Mouse (Mus musculus) stomach, embryonic 15.5 days (tissue): Measurements from ENCODE around the gene Plcb1. TPM values are rescaled to one million over a fixed set of nuclear protein-coding genes. Genes with fewer than 3 reads are reported as not detected.
A peak's percentile ranks its signal among the peaks of the same experiment; 100 is the strongest.

Source experiments
- ATAC-seq: fragments of 200-750 bp; cut with Nextera tagmentation; 2 replicates; pipeline ENCODE4 v1.8.0; 2017; ENCODE audit warnings: low read depth, moderate number of reproducible peaks, moderate TSS enrichment; ENCODE audit not compliant: insufficient read depth, low FRiP score
- H3K27ac ChIP-seq: fragments of 300-500 bp; sonication (generic); 2 replicates; pipeline ENCODE4 v1.5.1; 2015; ENCODE audit warnings: mild to moderate bottlenecking, inconsistent platforms
- H3K27me3 ChIP-seq: fragments of 300-500 bp; sonication (generic); replicated peaks from 2 replicates; pipeline ENCODE4 v1.6.1; 2015; ENCODE audit warnings: inconsistent platforms
- H3K36me3 ChIP-seq: fragments of 300-500 bp; sonication (generic); 2 replicates; pipeline ENCODE4 v1.6.1; 2015; ENCODE audit warnings: inconsistent platforms
- H3K4me1 ChIP-seq: fragments of 300-500 bp; sonication (generic); 2 replicates; pipeline ENCODE4 v1.6.1; 2015; ENCODE audit warnings: inconsistent platforms
- H3K4me2 ChIP-seq: fragments of 300-500 bp; sonication (generic); 2 replicates; pipeline ENCODE4 v1.6.1; 2015; ENCODE audit warnings: mild to moderate bottlenecking, inconsistent platforms
- H3K4me3 ChIP-seq: fragments of 300-500 bp; sonication (generic); replicated peaks from 2 replicates; pipeline ENCODE4 v1.5.1; 2015; ENCODE audit warnings: inconsistent platforms
- H3K9ac ChIP-seq: fragments of 300-500 bp; sonication (generic); 2 replicates; pipeline ENCODE4 v1.6.1; 2015; ENCODE audit warnings: inconsistent platforms
- H3K9me3 ChIP-seq: fragments of 300-500 bp; sonication (generic); 2 replicates; pipeline ENCODE4 v1.6.1; 2016; ENCODE audit warnings: inconsistent platforms
- WGBS: fragments of 180-500 bp; shearing (Covaris S2); methylation state at CpG from one replicate; pipeline ENCODE4 v1.1.7; 2015; 5-methylcytosine and 5-hydroxymethylcytosine counted together
- polyA plus RNA-seq: library from polyadenylated mRNA; unstranded; fragments of >200 nt; fragmentation: Nextera tagmentation; extraction: Ambion mirVana; gene quantifications from 2 replicates; pipeline ENCODE4 v1.2.1, GENCODE M21; 2015

Plcb1 gene
- polyA plus RNA-seq, 1 experiment from 2014 or later = 16.4 TPM

DNA sequence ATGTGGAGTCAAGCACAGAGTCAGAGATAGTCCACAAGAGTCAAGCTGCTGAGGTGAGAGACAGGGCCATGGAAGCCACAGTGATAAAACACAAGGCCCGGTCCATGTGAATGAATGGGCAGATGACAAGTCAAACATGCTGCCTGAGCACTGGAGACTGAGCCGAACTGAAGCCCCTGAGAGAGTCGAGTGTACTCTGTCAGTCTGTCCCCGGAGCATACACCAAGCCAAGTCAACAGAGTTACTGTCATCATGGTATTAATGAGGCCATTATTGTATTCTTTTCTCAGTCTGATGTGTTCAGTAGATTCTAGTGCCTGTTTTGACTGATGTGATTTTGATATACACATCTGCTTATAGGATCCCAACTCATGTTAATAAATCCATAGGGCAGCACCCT lies 521.9 kb downstream of the Plcb1 start:
- Histone ChIP-seq H3K27me3 (no peaks in the 10 kb centered on the region), H3K27ac (no peak overlapping the region), H3K36me3 (no peaks in the 10 kb centered on the region), H3K9ac (no peak overlapping the region), H3K4me2 (no peak overlapping the region), H3K9me3 (no peaks in the 10 kb centered on the region), H3K4me1 (no peaks in the 10 kb centered on the region), H3K4me3 (no peak overlapping the region)
- ATAC-seq = no peak
- 84% methylated on average over 4 of the region's 4 CpGs for WGBS

DNA sequence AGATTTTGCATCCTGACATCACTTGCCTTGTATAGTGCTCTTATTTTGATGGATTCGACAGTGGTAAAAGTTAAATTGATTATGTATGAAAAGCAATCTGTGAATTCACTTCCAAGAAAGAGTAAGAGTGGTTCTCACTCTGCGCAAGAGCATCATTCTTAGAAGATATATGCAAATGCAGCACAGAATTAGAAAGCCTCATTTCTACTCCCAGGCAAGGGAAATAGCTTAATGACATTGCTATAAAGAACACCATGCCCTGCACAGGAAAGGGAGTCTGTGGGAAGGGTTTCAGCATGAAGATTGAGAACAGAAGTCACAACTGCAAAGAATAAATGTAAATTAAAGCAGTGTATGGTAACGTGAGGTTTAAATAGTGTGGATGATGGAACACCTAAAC lies 530.1 kb downstream of the Plcb1 start:
- Histone ChIP-seq H3K4me2 (no peak overlapping the region), H3K27me3 (no peaks in the 10 kb centered on the region), H3K4me3 (no peak overlapping the region), H3K27ac (no peak overlapping the region), H3K4me1 (no peaks in the 10 kb centered on the region), H3K9ac (no peak overlapping the region), H3K36me3 (no peaks in the 10 kb centered on the region), H3K9me3 (no peaks in the 10 kb centered on the region)
- ATAC-seq = no peak
- 89% methylated on average over 3 of the region's 3 CpGs for WGBS

DNA sequence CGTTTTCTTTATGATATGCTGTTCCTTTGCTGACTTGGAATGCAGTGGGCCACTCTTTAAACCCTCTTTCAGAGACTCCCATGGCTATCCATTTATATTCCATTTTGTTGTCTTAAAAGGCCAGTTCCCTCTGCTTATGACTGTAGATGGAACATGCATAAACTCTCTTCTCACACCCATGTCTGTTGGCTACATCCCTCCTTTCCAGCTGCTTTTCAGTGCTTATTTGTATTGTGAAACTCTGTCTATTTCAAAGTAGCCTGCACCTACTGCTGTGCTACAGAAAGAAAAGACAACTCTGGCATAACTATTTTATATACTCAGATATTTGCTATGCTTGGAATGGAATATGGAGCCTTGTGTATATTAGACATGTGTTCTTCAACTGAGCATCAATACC lies 532.3 kb downstream of the Plcb1 start:
- Histone ChIP-seq H3K9ac (no peak overlapping the region), H3K4me2 (no peak overlapping the region), H3K27me3 (no peaks in the 10 kb centered on the region), H3K36me3 (no peaks in the 10 kb centered on the region), H3K27ac (no peak overlapping the region), H3K9me3 (no peaks in the 10 kb centered on the region), H3K4me3 (no peak overlapping the region), H3K4me1 (no peaks in the 10 kb centered on the region)
- ATAC-seq = no peak
- 68% methylated on average over 1 of the region's 1 CpGs for WGBS

DNA sequence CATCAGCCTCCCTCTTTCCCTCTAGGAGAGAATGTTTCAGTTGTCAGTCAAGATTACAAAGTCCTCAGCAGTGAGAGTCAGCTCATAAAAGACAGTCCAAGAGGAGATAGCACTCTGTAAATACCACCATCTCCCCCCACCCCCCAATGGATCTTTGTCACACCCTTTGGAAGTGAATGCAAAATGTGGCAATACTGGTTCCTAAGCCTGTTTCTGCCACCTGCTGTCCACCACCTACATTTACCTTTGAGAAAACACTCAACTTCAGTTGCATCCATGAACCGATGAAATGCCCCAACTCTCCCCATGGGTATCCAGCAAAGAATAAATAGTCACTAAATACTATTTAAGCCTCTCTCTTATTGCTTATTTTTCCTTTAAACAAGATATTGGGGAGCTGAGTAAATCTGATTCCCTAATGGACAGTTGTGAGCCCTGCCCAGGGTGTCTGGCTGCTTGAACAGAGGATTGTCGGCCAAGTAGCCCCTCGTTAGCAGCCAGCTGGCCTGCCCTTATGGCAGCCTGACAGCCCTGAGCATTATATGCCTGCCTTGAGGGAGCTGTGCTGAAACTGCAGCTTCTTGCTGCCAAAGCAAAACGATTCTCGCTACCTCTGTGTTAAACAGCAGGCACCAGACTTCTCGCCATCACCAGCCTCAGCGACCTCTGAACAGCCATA lies 537.5 kb downstream of the Plcb1 start:
- Histone ChIP-seq H3K9me3 (no peaks in the 10 kb centered on the region), H3K36me3 (no peaks in the 10 kb centered on the region), H3K4me1 (no peaks in the 10 kb centered on the region), H3K27ac (no peak overlapping the region), H3K27me3 (no peaks in the 10 kb centered on the region), H3K4me2 (0 out of 2 replicates have a peak overlapping the region, but pooled peaks have one; percentile 17), H3K9ac (no peak overlapping the region), H3K4me3 (no peak overlapping the region)
- 84% methylated on average over 7 of the region's 7 CpGs for WGBS
- ATAC-seq = peak; percentile 22; the same call in 1 of the 2 replicates

DNA sequence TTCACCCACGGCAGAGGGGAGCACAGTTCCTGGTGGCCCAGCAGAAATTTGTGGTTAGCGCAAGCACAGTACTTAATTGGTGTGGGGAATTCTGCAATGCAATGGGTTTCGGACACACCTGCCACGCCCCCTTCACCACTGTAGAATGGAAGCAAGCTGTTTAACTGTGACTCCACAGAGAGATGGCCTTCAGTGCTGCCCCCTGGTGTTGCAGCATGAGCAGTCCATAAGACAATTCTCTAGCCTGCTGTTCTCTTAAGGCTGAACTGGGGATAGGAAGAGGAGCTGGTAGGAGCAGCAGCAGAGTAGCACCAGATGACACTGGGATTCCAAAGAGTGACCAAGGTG lies 538.1 kb downstream of the Plcb1 start:
- H3K9me3 ChIP-seq = no peaks in the 10 kb centered on the region
- H3K4me3 ChIP-seq = no peak overlapping the region
- no peaks in the 10 kb centered on the region for H3K4me1 ChIP-seq
- 0 out of 2 replicates have a peak overlapping the region, but pooled peaks have one; percentile 17 for H3K4me2 ChIP-seq
- H3K9ac ChIP-seq = no peak overlapping the region
- 39% methylated on average over 4 of the region's 4 CpGs for WGBS
- H3K27ac ChIP-seq = no peak overlapping the region
- peak; percentile 80 for ATAC-seq
- H3K27me3 ChIP-seq = no peaks in the 10 kb centered on the region
- H3K36me3 ChIP-seq = no peaks in the 10 kb centered on the region

GRCm38 (mm10) chr2:135328756-135329155 lies 542.9 kb downstream of the Plcb1 start:
- no peaks in the 10 kb centered on the region for H3K4me1 ChIP-seq
- no peak overlapping the region for H3K27ac ChIP-seq
- WGBS = 0% methylated on average over 2 of the region's 2 CpGs
- no peak overlapping the region for H3K4me2 ChIP-seq
- no peaks in the 10 kb centered on the region for H3K9me3 ChIP-seq
- H3K9ac ChIP-seq = no peak overlapping the region
- H3K4me3 ChIP-seq = no peak overlapping the region
- ATAC-seq = no peak
- H3K27me3 ChIP-seq = no peaks in the 10 kb centered on the region
- H3K36me3 ChIP-seq = no peaks in the 10 kb centered on the region

GRCm38 (mm10) chr2:135329782-135330545 lies 544.1 kb downstream of the Plcb1 start:
- Histone ChIP-seq H3K9ac (no peak overlapping the region), H3K4me3 (peak overlapping the region; percentile 17; the same call in 1 of the 2 replicates), H3K27ac (no peak overlapping the region), H3K27me3 (no peaks in the 10 kb centered on the region), H3K4me2 (peak overlapping the region; percentile 45), H3K9me3 (no peaks in the 10 kb centered on the region), H3K4me1 (no peaks in the 10 kb centered on the region), H3K36me3 (no peaks in the 10 kb centered on the region)
- ATAC-seq = no peak
- WGBS = 8% methylated on average over 14 of the region's 14 CpGs

- H3K4me1 ChIP-seq = no peaks in the 10 kb centered on the region
- no peak overlapping the region for H3K4me2 ChIP-seq
- H3K4me3 ChIP-seq = no peak overlapping the region
- H3K27ac ChIP-seq = no peak overlapping the region
- 84% methylated on average over 1 of the region's 1 CpGs for WGBS
- ATAC-seq = no peak
- H3K9ac ChIP-seq = no peak overlapping the region
- H3K9me3 ChIP-seq = no peaks in the 10 kb centered on the region
- H3K36me3 ChIP-seq = no peaks in the 10 kb centered on the region
- no peaks in the 10 kb centered on the region for H3K27me3 ChIP-seq
These were observed 546.0 kb downstream of the Plcb1 start for GRCm38 (mm10) chr2:135331868-135332267.

DNA sequence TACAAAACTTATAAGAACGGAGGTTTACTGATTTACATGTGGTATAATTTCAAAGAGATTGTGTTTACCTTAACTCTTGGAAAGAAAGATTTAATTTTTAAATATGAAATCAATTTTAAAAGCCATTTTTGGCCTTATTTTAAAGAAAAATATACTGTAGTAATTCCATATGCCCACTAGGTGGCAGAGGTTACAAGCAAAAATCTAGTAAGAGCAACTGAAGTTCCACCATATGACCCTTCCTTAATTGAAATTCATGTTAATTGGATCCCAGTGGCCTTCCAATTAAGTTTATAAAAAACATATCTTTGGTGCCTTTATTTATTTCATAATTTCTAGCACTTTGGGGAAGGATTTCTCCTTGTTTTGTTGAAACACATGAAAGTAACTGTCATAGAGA lies 570.4 kb downstream of the Plcb1 start:
- H3K9ac ChIP-seq = no peak overlapping the region
- no peaks in the 10 kb centered on the region for H3K36me3 ChIP-seq
- no peak overlapping the region for H3K27ac ChIP-seq
- H3K4me3 ChIP-seq = no peak overlapping the region
- H3K4me2 ChIP-seq = no peak overlapping the region
- no peaks in the 10 kb centered on the region for H3K27me3 ChIP-seq
- 11% methylated on average over 1 of the region's 1 CpGs for WGBS
- H3K9me3 ChIP-seq = no peaks in the 10 kb centered on the region
- no peak for ATAC-seq
- H3K4me1 ChIP-seq = no peaks in the 10 kb centered on the region

- no peaks in the 10 kb centered on the region for H3K9me3 ChIP-seq
- H3K4me3 ChIP-seq = no peak overlapping the region
- H3K4me1 ChIP-seq = no peaks in the 10 kb centered on the region
- H3K4me2 ChIP-seq = no peak overlapping the region
- H3K36me3 ChIP-seq = no peaks in the 10 kb centered on the region
- no peak for ATAC-seq
- WGBS = 16% methylated on average over 1 of the region's 1 CpGs
- no peaks in the 10 kb centered on the region for H3K27me3 ChIP-seq
- no peak overlapping the region for H3K9ac ChIP-seq
- no peak overlapping the region for H3K27ac ChIP-seq
These were observed 575.9 kb downstream of the Plcb1 start for GRCm38 (mm10) chr2:135361798-135362197.

DNA sequence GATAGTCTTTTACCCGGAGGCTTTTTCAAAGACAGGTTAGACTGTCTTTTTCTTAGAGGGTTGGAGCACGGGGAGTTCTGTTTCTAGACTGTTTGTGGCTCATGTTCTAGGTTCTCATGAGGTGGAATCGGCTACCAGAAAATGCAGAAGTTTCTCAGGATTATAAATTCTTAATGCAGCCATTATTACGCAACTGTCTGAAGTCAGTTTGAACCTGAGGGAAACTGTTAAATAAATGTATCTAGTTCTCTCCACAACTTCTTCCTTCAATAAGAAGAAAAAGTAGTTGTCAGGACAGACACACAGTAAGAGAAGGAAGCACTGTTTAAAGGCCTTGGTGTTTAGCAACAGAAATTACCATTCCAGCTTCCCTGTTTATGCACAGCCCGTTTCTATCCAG lies 577.1 kb downstream of the Plcb1 start:
- no peaks in the 10 kb centered on the region for H3K27me3 ChIP-seq
- no peak for ATAC-seq
- no peaks in the 10 kb centered on the region for H3K36me3 ChIP-seq
- H3K4me3 ChIP-seq = no peak overlapping the region
- 81% methylated on average over 5 of the region's 5 CpGs for WGBS
- H3K4me1 ChIP-seq = no peaks in the 10 kb centered on the region
- no peak overlapping the region for H3K27ac ChIP-seq
- no peak overlapping the region for H3K9ac ChIP-seq
- H3K9me3 ChIP-seq = no peaks in the 10 kb centered on the region
- H3K4me2 ChIP-seq = no peak overlapping the region

- no peak overlapping the region for H3K4me2 ChIP-seq
- no peaks in the 10 kb centered on the region for H3K4me1 ChIP-seq
- no peaks in the 10 kb centered on the region for H3K9me3 ChIP-seq
- H3K36me3 ChIP-seq = no peaks in the 10 kb centered on the region
- H3K4me3 ChIP-seq = no peak overlapping the region
- H3K27ac ChIP-seq = no peak overlapping the region
- 41% methylated on average over 10 of the region's 10 CpGs for WGBS
- peak; percentile 31; the same call in 1 of the 2 replicates for ATAC-seq
- H3K9ac ChIP-seq = no peak overlapping the region
- no peaks in the 10 kb centered on the region for H3K27me3 ChIP-seq
These were observed 584.5 kb downstream of the Plcb1 start for GRCm38 (mm10) chr2:135370259-135370835.
